Mouse (Mus musculus): Measurements from ENCODE around the gene Nt5c.

GRCm38 (mm10) chr11:115462243-115462891, 29.3 kb downstream of the Nt5c start, which contains the start of gene Slc16a5:
- TF ChIP-seq CTCF (IDR thresholded peaks at IDR 0.05; ENCODE audit: extremely low read depth, insufficient read depth, low read length) (no peak), POLR2A (IDR thresholded peaks at IDR 0.05; ENCODE audit: extremely low read depth, insufficient read depth, low read length) (no peak)
